Mouse (Mus musculus): Measurements from ENCODE around the gene Parp8.

- TF ChIP-seq CTCF (IDR thresholded peaks at IDR 0.05; ENCODE audit: borderline replicate concordance, insufficient read depth, low read length): no peak
- no peak for TF ChIP-seq POLR2A (IDR thresholded peaks at IDR 0.05; ENCODE audit: low read depth, low read length)
Observed at GRCm38 (mm10) chr13:116969650-116970049, 55.7 kb downstream of the Parp8 start.

Data from embryonic fibroblast, embryonic 13.5 days (primary cell).